Mouse (Mus musculus): Measurements from ENCODE around the gene Itgb8.

Itgb8 gene

DNA sequence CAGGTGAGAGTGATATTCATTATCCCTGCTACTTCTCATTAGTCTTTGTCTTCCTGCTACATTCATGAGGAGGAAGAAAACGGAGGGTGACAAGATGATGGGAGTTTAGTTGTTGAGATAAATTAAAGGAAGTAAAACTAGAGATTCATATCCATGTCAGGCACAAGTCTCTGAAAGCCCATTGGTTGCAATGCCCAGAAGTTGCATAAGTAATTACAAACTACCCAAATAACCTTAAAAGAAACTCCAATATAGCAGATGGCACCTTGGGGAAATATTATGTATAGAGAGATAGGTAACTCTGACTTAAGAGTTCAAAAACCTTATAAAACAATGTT, 31.2 kb downstream of the Itgb8 start:
- DNase-seq, result no peak

GRCm38 (mm10) chr12:119206711-119207463, 31.7 kb downstream of the Itgb8 start:
- DNase-seq, result no peak

DNA sequence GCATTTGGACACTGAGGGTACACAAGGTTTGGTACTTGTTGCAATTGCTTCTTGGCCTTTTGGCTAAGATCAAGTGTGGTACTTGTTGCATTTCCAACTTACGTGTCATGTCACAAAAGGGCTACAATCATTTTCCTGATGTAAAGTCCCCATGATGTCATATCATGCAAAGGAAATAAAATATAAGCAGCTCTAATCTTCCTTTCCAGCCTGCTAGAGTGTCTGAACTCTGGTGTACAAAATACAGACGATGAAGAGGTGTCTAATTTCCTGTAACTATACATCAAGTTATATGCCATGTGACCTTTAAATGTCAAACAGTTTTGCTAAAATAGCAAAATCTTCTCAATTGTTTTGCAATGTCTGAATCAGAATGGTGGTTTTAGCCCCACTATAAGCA, 34.2 kb downstream of the Itgb8 start:
- no peak for DNase-seq

- no peak for DNase-seq
These were observed 35.8 kb downstream of the Itgb8 start for GRCm38 (mm10) chr12:119202766-119203165.

DNA sequence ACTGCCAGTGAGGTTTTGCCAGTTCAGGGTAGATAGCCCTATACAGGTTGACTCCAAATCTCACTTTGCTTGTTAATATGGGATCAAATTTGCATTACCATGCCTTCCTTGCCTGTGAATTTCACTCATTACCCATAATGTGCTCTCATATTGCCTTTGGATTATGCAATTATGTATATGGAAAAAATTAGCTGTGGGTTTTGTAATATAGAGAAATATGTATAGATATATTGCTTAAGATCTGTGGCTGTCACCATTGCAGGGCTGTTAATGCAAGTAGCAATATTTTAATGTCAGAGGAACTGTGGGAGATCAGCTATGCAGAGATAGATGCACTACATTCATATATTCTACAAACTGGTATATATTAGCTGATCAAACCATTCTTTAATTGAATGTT, 43.5 kb downstream of the Itgb8 start:
- no peak for DNase-seq

GRCm38 (mm10) chr12:119189814-119190213, 48.8 kb downstream of the Itgb8 start:
- DNase-seq, result no peak

DNA sequence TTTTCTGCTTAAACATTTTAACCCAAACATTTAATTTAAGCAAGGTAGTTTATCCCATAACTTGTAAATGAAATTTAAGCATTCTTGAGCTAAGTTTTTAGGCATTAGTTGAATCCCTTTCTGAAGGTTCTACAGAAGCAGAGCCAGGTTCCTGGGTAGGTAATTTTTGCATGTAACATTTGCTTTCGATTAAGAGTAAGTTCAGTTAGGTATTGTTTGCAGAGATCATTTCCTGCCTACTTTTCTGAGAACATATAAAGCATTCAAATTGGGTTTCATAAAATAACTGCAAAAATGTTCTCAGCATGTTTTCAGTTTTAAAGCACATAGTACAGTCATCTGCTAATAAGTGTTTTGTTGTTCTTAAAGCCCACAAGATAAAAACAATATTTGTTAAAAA, 53.2 kb downstream of the Itgb8 start:
- DNase-seq, result no peak

DNA sequence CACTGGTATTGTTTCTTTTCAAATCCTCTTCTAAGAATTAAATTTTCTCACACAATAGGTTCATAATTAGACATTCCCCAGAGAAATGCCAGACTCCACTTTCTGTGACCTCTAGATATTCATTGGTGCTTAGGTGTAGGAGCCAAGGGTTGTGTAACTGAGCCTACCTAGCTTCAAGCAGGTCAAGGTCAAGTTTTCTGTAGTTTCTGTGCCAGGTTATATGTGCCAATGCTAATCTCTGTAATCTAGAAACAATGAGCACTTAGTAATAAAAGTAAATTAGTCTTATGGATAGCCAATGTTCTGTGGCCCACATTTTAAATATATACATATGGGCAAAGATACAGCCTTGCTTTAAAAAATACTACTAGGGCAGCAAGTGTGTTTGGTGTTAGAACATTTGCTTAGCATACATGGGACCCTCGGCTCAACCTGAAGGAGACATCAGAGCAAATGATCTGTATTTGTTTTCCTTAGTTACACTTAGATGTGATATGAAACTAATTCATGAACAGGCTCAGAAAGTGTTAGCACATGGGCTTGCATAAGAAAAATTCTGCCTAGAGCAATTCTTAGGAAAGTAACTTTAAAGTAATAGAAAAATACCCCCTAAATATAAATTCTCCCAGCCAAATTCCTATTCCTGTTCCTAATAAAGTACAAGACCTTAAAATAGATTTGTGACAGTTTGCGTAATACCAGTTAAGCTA, 56.2 kb downstream of the Itgb8 start:
- DNase-seq, result peak in 1 of 2 experiments; percentile 29

GRCm38 (mm10) chr12:119176017-119176416, 62.6 kb downstream of the Itgb8 start:
- no peak for DNase-seq

GRCm38 (mm10) chr12:119169828-119170539, 68.6 kb downstream of the Itgb8 start:
- no peak for DNase-seq

DNA sequence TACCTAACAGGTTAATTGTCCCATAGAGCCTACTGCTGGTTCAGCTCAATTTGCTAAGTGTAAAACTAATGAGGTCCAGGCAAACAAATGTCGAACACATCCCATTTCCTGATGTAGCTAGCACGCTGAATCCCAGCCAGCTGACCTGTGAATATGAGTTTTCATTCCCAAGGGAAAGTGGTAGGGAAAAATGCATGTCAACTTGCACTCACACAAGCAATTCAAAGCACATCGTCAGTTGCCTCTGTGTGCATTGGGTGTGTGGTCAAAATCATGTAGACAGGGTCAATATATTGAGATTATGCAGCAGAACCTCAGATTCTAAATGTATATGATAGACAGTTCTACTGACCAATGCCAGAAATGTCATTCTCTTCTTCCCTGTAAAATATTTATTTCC, 69.5 kb downstream of the Itgb8 start:
- DNase-seq, result no peak

DNA sequence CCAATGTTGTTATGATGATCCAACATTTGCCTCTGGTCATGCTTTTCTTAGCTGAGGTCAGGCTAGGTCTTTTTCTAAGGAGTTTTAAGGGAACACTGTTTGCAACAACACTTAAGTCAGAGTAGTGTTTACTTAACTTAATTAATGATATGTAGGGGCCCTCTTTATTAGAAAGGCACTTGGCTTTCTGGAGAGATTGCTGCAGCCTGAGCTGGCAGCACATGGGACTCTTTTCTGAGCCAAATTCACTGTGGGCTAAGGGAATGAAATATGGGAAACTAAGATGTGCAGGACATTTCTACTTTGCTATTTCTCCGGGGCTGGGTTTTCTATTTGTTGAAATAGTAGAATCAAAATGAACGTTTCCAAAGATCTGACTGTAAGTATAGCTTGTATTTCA, 73.5 kb downstream of the Itgb8 start:
- no peak for DNase-seq

- no peak for DNase-seq
These were observed 73.9 kb downstream of the Itgb8 start for GRCm38 (mm10) chr12:119164672-119165071.

- DNase-seq, result peak; percentile 26 to 41
These were observed 74.4 kb downstream of the Itgb8 start for GRCm38 (mm10) chr12:119164176-119164575.

GRCm38 (mm10) chr12:119160786-119161185, 77.8 kb downstream of the Itgb8 start:
- no peak for DNase-seq

- no peak for DNase-seq
These were observed 79.2 kb downstream of the Itgb8 start for GRCm38 (mm10) chr12:119159254-119159933.

- no peak for DNase-seq
These were observed 80.9 kb downstream of the Itgb8 start for GRCm38 (mm10) chr12:119157686-119158085.

GRCm38 (mm10) chr12:119157068-119157467, 81.5 kb downstream of the Itgb8 start:
- DNase-seq, result no peak

DNA sequence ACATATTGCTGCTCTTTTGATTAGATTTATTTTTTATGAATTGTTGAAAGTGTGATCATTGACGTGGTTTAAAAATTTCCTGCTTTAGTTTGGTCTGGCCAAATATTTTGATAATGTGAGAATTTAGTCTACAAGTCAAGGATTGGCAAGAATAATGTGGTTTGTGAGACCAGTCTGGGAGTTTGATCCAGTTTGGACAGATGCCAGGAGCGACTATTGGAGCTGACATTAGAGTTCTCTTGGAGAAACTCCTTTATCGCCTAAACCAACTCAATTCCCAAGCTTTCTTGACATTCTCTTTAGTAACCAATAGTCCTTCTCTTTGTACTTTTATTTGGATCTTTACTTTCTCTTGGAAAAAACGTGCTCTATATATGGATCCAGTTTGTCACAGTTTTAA, 83.0 kb downstream of the Itgb8 start:
- DNase-seq, result no peak

GRCm38 (mm10) chr12:119150956-119151355, 87.6 kb downstream of the Itgb8 start:
- DNase-seq, result no peak

GRCm38 (mm10) chr12:119147753-119148152, 90.8 kb downstream of the Itgb8 start:
- no peak for DNase-seq

DNA sequence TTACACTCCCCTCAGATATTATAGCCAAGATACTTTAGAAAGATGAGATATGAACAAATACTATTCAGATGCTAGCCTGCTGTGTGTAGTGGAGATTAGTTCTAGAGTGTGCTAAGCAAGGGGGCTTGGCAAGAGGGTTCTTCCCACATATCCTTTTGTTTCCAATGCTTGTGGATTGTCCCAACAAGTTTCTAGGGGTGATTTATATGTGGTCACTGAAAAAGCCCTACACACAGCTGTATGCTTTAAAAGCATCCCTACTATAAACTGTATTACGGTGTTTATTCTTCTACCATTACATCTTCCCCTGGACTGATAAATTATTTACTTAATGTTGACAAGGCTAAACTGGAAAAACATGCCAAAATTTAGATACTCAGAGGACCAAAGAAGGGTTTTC, 92.6 kb downstream of the Itgb8 start:
- no peak for DNase-seq

DNA sequence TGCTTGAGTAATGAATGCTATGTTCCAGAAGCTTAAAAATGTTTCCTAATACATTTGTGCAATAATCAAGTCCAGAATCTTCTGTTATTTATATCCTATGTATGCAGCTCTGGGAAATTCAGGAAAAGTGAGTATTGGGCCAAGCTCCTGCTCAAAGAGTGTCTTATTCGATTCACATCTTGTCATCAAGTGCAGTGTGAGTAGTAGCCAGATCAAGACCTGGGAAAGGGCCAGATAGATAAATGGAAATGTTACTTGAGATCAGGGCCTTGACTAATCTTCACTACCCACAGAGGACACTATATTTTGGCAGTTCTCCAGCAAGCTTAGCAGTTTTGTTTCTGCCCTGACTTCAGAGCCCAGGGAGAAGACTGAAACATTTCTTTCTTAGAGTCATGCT, 100.7 kb downstream of the Itgb8 start:
- DNase-seq, result no peak
